Mouse (Mus musculus) ES-E14 (cell line): ENCODE data around the gene Mosmo. TPM values are rescaled to one million over a fixed set of nuclear protein-coding genes. Genes with fewer than 3 reads are reported as not detected.
"Not testable (repeated sequence)": the region's sequence is repeated elsewhere in the genome, so short reads cannot be mapped to it uniquely, and the experiment has no call there.

Source experiments
- DNase-seq: peaks from one replicate; pipeline ENCODE4 v3.0.0-alpha.2; 2013; ENCODE audit warnings: low read depth, low spot score
- H3K27ac ChIP-seq: 2 replicates; pipeline ENCODE4 v1.5.1; 2012; ENCODE audit warnings: low read depth, mild to moderate bottlenecking, low read length, moderate library complexity, mixed read lengths; ENCODE audit not compliant: poor library complexity, insufficient read depth, severe bottlenecking
- H3K36me3 ChIP-seq: 2 replicates; pipeline ENCODE4 v1.6.1; 2012; ENCODE audit warnings: mild to moderate bottlenecking, low read length, moderate library complexity, mixed read lengths; ENCODE audit not compliant: control insufficient read depth, poor library complexity, insufficient read depth, severe bottlenecking
- H3K4me1 ChIP-seq, 2 experiments: fragments of 150-350 bp in 1 of 2; sonication (generic) in 1 of 2; 2 replicates each; pipeline ENCODE4 v1.6.1; 2012; ENCODE audit warnings: low read length in 2 of 2, mild to moderate bottlenecking in 1 of 2, mixed read lengths in 1 of 2; ENCODE audit not compliant: control insufficient read depth in 2 of 2, insufficient read depth in 2 of 2, poor library complexity in 1 of 2
- H3K4me3 ChIP-seq, 2 experiments: fragments of 150-350 bp in 1 of 2; sonication (generic) in 1 of 2; 2 replicates each; pipeline ENCODE4 v1.5.1; 2012; ENCODE audit warnings: low read length in 2 of 2, low read depth in 1 of 2, mild to moderate bottlenecking in 1 of 2, mixed read lengths in 1 of 2; ENCODE audit not compliant: insufficient read depth in 1 of 2, poor library complexity in 1 of 2, severe bottlenecking in 1 of 2
- H3K9ac ChIP-seq: 2 replicates; pipeline ENCODE4 v1.6.1; 2012; ENCODE audit warnings: low read depth, mild to moderate bottlenecking, low read length, mixed read lengths; ENCODE audit not compliant: poor library complexity, insufficient read depth, severe bottlenecking
- H3K9me3 ChIP-seq: fragments of 150-350 bp; sonication (generic); 2 replicates; pipeline ENCODE4 v1.6.1; 2012; ENCODE audit warnings: low read depth, mild to moderate bottlenecking, low read length; ENCODE audit not compliant: control insufficient read depth, insufficient read depth
- CHD2 ChIP-seq: IDR thresholded peaks from 2 replicates; pipeline ENCODE4 v1.6.1; 2014; ENCODE audit warnings: mild to moderate bottlenecking, low read depth, low read length, inconsistent platforms
- HCFC1 ChIP-seq: IDR thresholded peaks from 2 replicates; pipeline ENCODE4 v1.6.1; 2012; ENCODE audit warnings: low read length, inconsistent platforms, borderline replicate concordance; ENCODE audit not compliant: insufficient read depth
- MAFK ChIP-seq: IDR thresholded peaks from 2 replicates; pipeline ENCODE4 v1.6.1; 2014; ENCODE audit warnings: mild to moderate bottlenecking, low read depth, low read length, inconsistent platforms; ENCODE audit not compliant: insufficient read depth
- ZC3H11A ChIP-seq: IDR thresholded peaks from 2 replicates; pipeline ENCODE4 v1.6.1; 2012; ENCODE audit warnings: low read depth, mild to moderate bottlenecking, inconsistent platforms, low read length, borderline replicate concordance
- ZNF384 ChIP-seq: IDR thresholded peaks from 2 replicates; pipeline ENCODE4 v1.6.1; 2012; ENCODE audit warnings: low read depth, low read length, inconsistent platforms
- in situ Hi-C, 2 experiments: fragments of 600-800 bp; cut with MboI; formaldehyde crosslinking; loops; one replicate each; pipeline ENCODE4 v1.15.1; 2025; ENCODE audit warnings: low sequenced_read_pairs in 2 of 2, inconsistent platforms in 1 of 2; ENCODE audit not compliant: unreplicated experiment in 2 of 2
- total RNA-seq: library from RNA; depleted of rRNA; stranded (reverse); fragments of 300-350 nt; gene quantifications from 2 replicates; pipeline ENCODE4 v1.2.3, GENCODE M21; 2012

The Mosmo gene
- total RNA-seq, 1 experiment: 21.6 TPM

DNA sequence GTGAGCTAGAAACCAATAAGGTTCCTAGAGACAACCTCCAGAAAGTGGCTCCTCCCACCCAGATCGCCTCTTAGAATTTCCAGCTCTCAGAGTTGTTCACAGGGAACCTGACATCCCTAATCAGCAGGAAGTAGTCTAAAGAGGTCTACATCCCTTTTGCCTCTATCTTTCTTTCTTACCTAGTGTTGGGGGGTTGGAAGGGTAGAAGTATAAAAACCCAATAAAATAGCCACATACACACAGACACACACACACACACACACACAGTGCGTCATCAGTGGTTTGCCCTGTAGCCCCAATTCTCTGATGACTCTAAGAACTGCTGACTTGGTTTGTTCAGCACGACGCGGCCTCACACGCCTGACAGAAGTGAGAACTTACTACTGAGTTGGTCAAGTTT is 22.2 kb downstream of the Mosmo start:
- Histone ChIP-seq H3K9ac (no peak overlapping the region), H3K4me1 (peaks cover 12 to 14% of the 10 kb centered on the region in 2 experiments), H3K27ac (no peak overlapping the region), H3K4me3 (no peak overlapping the region), H3K9me3 (no peaks in the 10 kb centered on the region), H3K36me3 (no peaks in the 10 kb centered on the region)
- in situ Hi-C loops: no loop called here
- DNase-seq: no peak
- TF ChIP-seq MAFK (no peak), CHD2 (no peak), ZC3H11A (no peak), ZNF384 (no peak), HCFC1 (no peak)

DNA sequence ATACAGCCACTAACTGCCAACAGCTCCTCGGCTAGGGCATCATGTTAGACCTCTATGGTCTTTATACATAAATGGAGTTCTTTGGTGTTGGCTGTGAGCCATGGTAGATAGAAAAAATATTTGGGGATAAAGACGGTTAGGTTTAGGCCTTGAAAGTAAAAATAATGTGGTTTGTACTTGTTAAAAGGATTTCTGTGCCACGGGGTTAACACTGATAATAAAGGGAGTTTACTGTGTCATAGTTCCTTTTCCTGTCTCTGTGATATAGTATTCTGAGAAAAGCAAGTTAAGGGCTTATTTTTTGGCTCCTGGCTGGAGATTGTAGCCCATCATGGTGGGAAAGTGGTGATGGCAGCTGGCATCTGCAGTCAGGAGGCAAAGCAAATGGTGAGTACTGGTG is 26.5 kb downstream of the Mosmo start:
- no peak overlapping the region for H3K9ac ChIP-seq
- H3K4me1 ChIP-seq: peaks cover 0 to 7% of the 10 kb centered on the region in 2 experiments; a peak in 1 of 4 replicates
- DNase-seq: no peak
- no peaks in the 10 kb centered on the region for H3K9me3 ChIP-seq
- H3K27ac ChIP-seq: no peak overlapping the region
- no peaks in the 10 kb centered on the region for H3K36me3 ChIP-seq
- H3K4me3 ChIP-seq: no peak overlapping the region
- in situ Hi-C loops: no loop called here
- TF ChIP-seq ZC3H11A (no peak), ZNF384 (no peak), CHD2 (no peak), MAFK (no peak), HCFC1 (no peak)

DNA sequence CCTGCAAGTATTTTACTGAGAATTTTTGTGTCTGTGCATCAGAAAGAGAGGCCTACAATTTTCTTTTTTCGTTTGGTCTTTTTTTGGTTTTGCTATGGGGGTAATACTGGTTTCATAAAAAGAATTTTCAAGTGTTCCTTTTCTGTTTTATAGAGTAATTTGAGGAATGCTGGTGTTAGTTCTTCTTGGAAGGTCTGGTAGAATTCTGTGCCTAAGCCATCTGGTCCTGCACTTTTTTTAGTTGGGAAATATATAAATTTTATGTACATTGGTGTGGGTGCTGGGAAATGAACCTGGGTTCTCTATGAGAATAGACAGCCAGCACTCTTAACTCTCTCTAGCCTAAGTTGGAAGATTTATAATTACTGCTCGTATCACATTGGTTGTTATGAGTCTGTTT is 34.7 kb downstream of the Mosmo start:
- Histone ChIP-seq H3K4me1 (peaks cover 2 to 5% of the 10 kb centered on the region in 2 experiments; a peak in 2 of 4 replicates), H3K9ac (no peak overlapping the region), H3K4me3 (no peak overlapping the region), H3K27ac (no peak overlapping the region), H3K9me3 (no peaks in the 10 kb centered on the region), H3K36me3 (no peaks in the 10 kb centered on the region)
- in situ Hi-C loops: no loop called here
- no peak for DNase-seq
- TF ChIP-seq ZC3H11A: no peak
- TF ChIP-seq HCFC1: no peak
- TF ChIP-seq MAFK: no peak
- no peak for TF ChIP-seq ZNF384
- TF ChIP-seq CHD2: no peak

DNA sequence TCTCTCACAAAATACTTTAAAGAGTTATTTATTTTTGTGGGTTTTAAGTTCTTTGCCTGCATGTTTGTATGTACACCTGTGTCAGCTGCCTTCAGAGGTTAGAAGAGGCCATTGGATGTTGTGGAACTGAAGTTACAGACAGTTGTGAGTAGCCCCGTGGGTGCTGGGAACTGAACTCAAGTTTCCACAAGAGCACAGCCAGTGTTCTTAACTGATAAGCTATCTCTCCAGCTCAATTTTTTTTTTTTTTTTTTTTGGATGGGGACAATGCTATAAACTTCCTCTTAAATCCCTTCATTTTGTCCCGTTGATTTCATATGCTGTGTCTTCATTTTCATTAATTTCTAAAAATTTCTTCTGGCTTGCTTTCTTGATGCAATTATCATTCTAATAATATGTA is 35.8 kb downstream of the Mosmo start:
- H3K36me3 ChIP-seq: no peaks in the 10 kb centered on the region
- peaks cover 0 to 5% of the 10 kb centered on the region in 2 experiments; a peak in 2 of 4 replicates for H3K4me1 ChIP-seq
- H3K9ac ChIP-seq: no peak overlapping the region
- in situ Hi-C loops: no loop called here
- no peak overlapping the region for H3K27ac ChIP-seq
- no peaks in the 10 kb centered on the region for H3K9me3 ChIP-seq
- no peak for DNase-seq
- TF ChIP-seq MAFK: no peak
- TF ChIP-seq ZNF384: peak; percentile 47; the same call in 1 of the 2 replicates
- peak overlapping the region in 1 of 2 experiments; percentile 59; a peak in 3 of 4 replicates for H3K4me3 ChIP-seq

DNA sequence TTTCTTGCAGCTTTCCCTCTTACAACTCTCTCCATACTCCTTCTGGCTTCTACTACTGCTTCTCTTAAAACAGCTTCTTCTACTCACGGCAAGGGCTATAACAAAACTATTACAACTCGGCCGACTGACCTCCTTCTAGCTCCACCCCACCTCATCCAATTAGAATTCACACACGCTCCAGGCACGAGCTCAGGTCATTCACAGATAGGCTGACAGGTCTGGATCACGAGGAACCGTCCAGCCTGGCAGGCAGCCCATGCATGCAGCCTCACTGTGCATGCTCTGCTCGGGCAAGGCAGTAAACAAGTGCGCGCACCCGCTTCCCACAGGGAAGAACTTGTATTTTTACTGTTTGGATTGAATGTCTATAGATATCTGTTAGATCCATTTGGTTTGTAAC is 36.5 kb downstream of the Mosmo start:
- in situ Hi-C loops: not testable (repeated sequence)

More for the DNA sequence above, 36.5 kb downstream of the Mosmo start:
- H3K9me3 ChIP-seq, H3K4me1 ChIP-seq, DNase-seq, H3K27ac ChIP-seq, H3K36me3 ChIP-seq: not testable (repeated sequence)
- H3K9ac ChIP-seq: peak overlapping the region; percentile 32; the same call in 1 of the 2 replicates
- 0 out of 2 replicates have a peak, but pooled peaks have one; percentile 32 for TF ChIP-seq CHD2
- H3K4me3 ChIP-seq: peak overlapping the region; percentile 37 to 59; a peak in 3 of 4 replicates
